In the genomic region with DNA sequence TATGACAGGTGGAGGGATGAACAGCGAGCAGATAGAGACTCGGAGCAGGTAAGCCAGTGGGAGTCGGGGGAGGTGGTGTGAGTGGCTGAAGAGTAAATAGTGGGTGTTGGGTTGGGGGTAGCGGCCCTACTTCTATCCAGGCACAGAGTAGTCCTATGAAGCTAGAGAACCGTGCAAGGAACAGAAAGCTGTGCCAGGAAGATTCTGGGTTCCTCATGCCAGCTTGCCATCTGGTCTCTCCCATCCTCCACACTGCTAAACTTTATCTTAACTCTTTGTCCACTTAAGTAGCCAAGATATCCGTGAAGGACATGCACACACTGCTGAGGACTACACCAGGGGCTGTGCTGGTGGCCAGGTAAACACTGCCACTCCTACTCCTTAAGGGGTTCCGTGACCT, we compare ENCODE assay signal across 8 mouse cellular contexts.
"Had no signal": no experiment of that assay in that cellular context is flagged by ENCODE, and none has a peak within 500 bp of the region (broad histone marks: within the 10 kb centered on the region; RNA-seq: fewer than 3 reads in every experiment).

No protein-coding gene starts in this region.

- DNase-seq: lung, adult 18-20 months; lung, embryonic 14.5 days; lung, postnatal 10 days; lung, postnatal 36 days; midbrain, embryonic 14.5 days; thymus, adult 2 months; thymus, postnatal 25 days; thymus, postnatal 4 days had no signal
